Mouse (Mus musculus) kidney, postnatal 0 days (tissue): ENCODE results near the gene Ccdc102a. TPM values are rescaled to one million over a fixed set of nuclear protein-coding genes. Genes with fewer than 3 reads are reported as not detected.

Source experiments
- ATAC-seq: fragments of 200-750 bp; cut with Nextera tagmentation; replicated peaks from 2 replicates; pipeline ENCODE4 v1.8.0; 2017; ENCODE audit warnings: low read depth, moderate number of reproducible peaks, moderate TSS enrichment, moderate library complexity; ENCODE audit not compliant: low FRiP score
- DNase-seq: peaks from one replicate; pipeline ENCODE4 v3.0.0-alpha.2; 2016; ENCODE audit warnings: low spot score
- H3K27ac ChIP-seq: fragments of 300-500 bp; sonication (generic); 2 replicates; pipeline ENCODE4 v1.5.1; 2014; ENCODE audit warnings: mild to moderate bottlenecking
- H3K27me3 ChIP-seq: fragments of 300-500 bp; sonication (generic); 2 replicates; pipeline ENCODE4 v1.6.1; 2014; ENCODE audit warnings: low read length, mixed read lengths; ENCODE audit not compliant: insufficient read depth
- H3K36me3 ChIP-seq: fragments of 300-500 bp; sonication (generic); 2 replicates; pipeline ENCODE4 v1.6.1; 2014; ENCODE audit warnings: low read length, mixed read lengths; ENCODE audit not compliant: insufficient read depth
- H3K4me1 ChIP-seq: fragments of 300-500 bp; sonication (generic); replicated peaks from 2 replicates; pipeline ENCODE4 v1.6.1; 2014; ENCODE audit warnings: antibody characterized with exemption, low read length, mixed read lengths; ENCODE audit not compliant: insufficient read depth
- H3K4me2 ChIP-seq: fragments of 300-500 bp; sonication (generic); 2 replicates; pipeline ENCODE4 v1.6.1; 2014; ENCODE audit warnings: mild to moderate bottlenecking, low read length, moderate library complexity, mixed read lengths
- H3K4me3 ChIP-seq: fragments of 300-500 bp; sonication (generic); replicated peaks from 2 replicates; pipeline ENCODE4 v1.5.1; 2014; ENCODE audit warnings: low read depth, low read length
- H3K9ac ChIP-seq: fragments of 300-500 bp; sonication (generic); 2 replicates; pipeline ENCODE4 v1.6.1; 2014; ENCODE audit warnings: low read depth, low read length
- H3K9me3 ChIP-seq: fragments of 300-500 bp; sonication (generic); replicated peaks from 2 replicates; pipeline ENCODE4 v1.6.1; 2016; ENCODE audit warnings: low read length, inconsistent platforms, mixed read lengths
- CTCF ChIP-seq: IDR thresholded peaks from 2 replicates; pipeline ENCODE4 v1.5.1; 2016; ENCODE audit warnings: antibody characterized with exemption, low read depth, mild to moderate bottlenecking, moderate library complexity
- WGBS: fragments of 180-500 bp; shearing (Covaris S2); extraction: QIAGEN DNeasy Blood & Tissue Kit; methylation state at CpG from one replicate; pipeline ENCODE4 v1.1.7; 2014; 5-methylcytosine and 5-hydroxymethylcytosine counted together
- polyA plus RNA-seq: library from polyadenylated mRNA; unstranded; fragments of >200 nt; fragmentation: Nextera tagmentation; extraction: Ambion mirVana; gene quantifications from 2 replicates; pipeline ENCODE4 v1.2.1, GENCODE M21; 2015

Gene Ccdc102a
- polyA plus RNA-seq, 1 experiment from 2014 or later, result 20.0 TPM

- Histone ChIP-seq H3K9ac (no peak overlapping the region), H3K4me1 (peaks cover 28% of the 10 kb centered on the region), H3K4me2 (peak overlapping the region; percentile 94), H3K36me3 (no peaks in the 10 kb centered on the region), H3K4me3 (peak overlapping the region; percentile 57; the same call in 1 of the 2 replicates), H3K27me3 (no peaks in the 10 kb centered on the region), H3K9me3 (no peaks in the 10 kb centered on the region), H3K27ac (no peak overlapping the region)
- 9% methylated on average over 6 of the region's 6 CpGs for WGBS
- ATAC-seq (0 out of 2 replicates have a peak, but pooled peaks have one; percentile 22), DNase-seq (peak; percentile 82)
- TF ChIP-seq CTCF, result peak; percentile 87
Measured at GRCm38 (mm10) chr8:94874358-94874757, 43.5 kb downstream of the Ccdc102a start.

- H3K9me3 ChIP-seq, result no peaks in the 10 kb centered on the region
- WGBS, result 81% methylated on average over 2 of the region's 2 CpGs
- H3K27ac ChIP-seq, result 0 out of 2 replicates have a peak overlapping the region, but pooled peaks have one; percentile 69
- 0 out of 2 replicates have a peak overlapping the region, but pooled peaks have one; percentile 84 for H3K4me2 ChIP-seq
- no peaks in the 10 kb centered on the region for H3K27me3 ChIP-seq
- ATAC-seq, result no peak
- no peak for DNase-seq
- H3K4me3 ChIP-seq, result no peak overlapping the region
- peaks cover 28% of the 10 kb centered on the region for H3K4me1 ChIP-seq
- no peak for TF ChIP-seq CTCF
- H3K9ac ChIP-seq, result no peak overlapping the region
- peaks cover 2% of the 10 kb centered on the region; the same call in 1 of the 2 replicates for H3K36me3 ChIP-seq
Measured at GRCm38 (mm10) chr8:94872576-94872975, 45.3 kb downstream of the Ccdc102a start.

- 0 out of 2 replicates have a peak overlapping the region, but pooled peaks have one; percentile 84 for H3K4me2 ChIP-seq
- H3K27me3 ChIP-seq, result no peaks in the 10 kb centered on the region
- no peak for TF ChIP-seq CTCF
- 58% methylated on average over 3 of the region's 3 CpGs for WGBS
- no peaks in the 10 kb centered on the region for H3K9me3 ChIP-seq
- peaks cover 6% of the 10 kb centered on the region; the same call in 1 of the 2 replicates for H3K36me3 ChIP-seq
- peaks cover 28% of the 10 kb centered on the region for H3K4me1 ChIP-seq
- H3K27ac ChIP-seq, result peak overlapping the region; percentile 69; the same call in 1 of the 2 replicates
- DNase-seq (no peak), ATAC-seq (no peak)
- no peak overlapping the region for H3K9ac ChIP-seq
- H3K4me3 ChIP-seq, result no peak overlapping the region
Measured at GRCm38 (mm10) chr8:94872156-94872555, 45.7 kb downstream of the Ccdc102a start.

GRCm38 (mm10) chr8:94871108-94871894, 46.6 kb downstream of the Ccdc102a start:
- no peaks in the 10 kb centered on the region for H3K27me3 ChIP-seq
- H3K4me2 ChIP-seq, result peak overlapping the region; percentile 84
- H3K4me1 ChIP-seq, result peaks cover 28% of the 10 kb centered on the region
- peak overlapping the region; percentile 40 for H3K4me3 ChIP-seq
- H3K9me3 ChIP-seq, result no peaks in the 10 kb centered on the region
- H3K27ac ChIP-seq, result peak overlapping the region; percentile 69
- ATAC-seq (peak; percentile 75), DNase-seq (peak; percentile 89)
- peaks cover 6% of the 10 kb centered on the region; the same call in 1 of the 2 replicates for H3K36me3 ChIP-seq
- under 1% methylated on average over 7 of the region's 7 CpGs for WGBS
- TF ChIP-seq CTCF, result no peak
- peak overlapping the region; percentile 54 for H3K9ac ChIP-seq

GRCm38 (mm10) chr8:94870474-94871107, 47.3 kb downstream of the Ccdc102a start:
- Histone ChIP-seq H3K4me1 (peaks cover 26% of the 10 kb centered on the region), H3K27ac (0 out of 2 replicates have a peak overlapping the region, but pooled peaks have one; percentile 69)
- no peak for ATAC-seq

GRCm38 (mm10) chr8:94870003-94870402, 47.9 kb downstream of the Ccdc102a start:
- no peak for ATAC-seq
- TF ChIP-seq CTCF, result no peak
- 29% methylated on average over 4 of the region's 4 CpGs for WGBS
- peak overlapping the region; percentile 84; the same call in 1 of the 2 replicates for H3K4me2 ChIP-seq
- no peaks in the 10 kb centered on the region for H3K9me3 ChIP-seq
- peak overlapping the region; percentile 40; the same call in 1 of the 2 replicates for H3K4me3 ChIP-seq
- H3K36me3 ChIP-seq, result peaks cover 14% of the 10 kb centered on the region; the same call in 1 of the 2 replicates
- H3K4me1 ChIP-seq, result peaks cover 20% of the 10 kb centered on the region
- H3K27me3 ChIP-seq, result no peaks in the 10 kb centered on the region
- no peak for DNase-seq
- H3K9ac ChIP-seq, result peak overlapping the region; percentile 54; the same call in 1 of the 2 replicates
- H3K27ac ChIP-seq, result no peak overlapping the region

More at GRCm38 (mm10) chr8:94870474-94871107, 47.3 kb downstream of the Ccdc102a start:
- no peak for TF ChIP-seq CTCF
- WGBS, result 6% methylated on average over 22 of the region's 22 CpGs
- Histone ChIP-seq H3K9ac (peak overlapping the region; percentile 54), H3K4me2 (peak overlapping the region; percentile 84), H3K27me3 (no peaks in the 10 kb centered on the region), H3K36me3 (peaks cover 8% of the 10 kb centered on the region; the same call in 1 of the 2 replicates), H3K9me3 (no peaks in the 10 kb centered on the region), H3K4me3 (peak overlapping the region; percentile 40)
- DNase-seq, result no peak
